Mouse (Mus musculus) heart, adult 9 months (tissue): Measurements from ENCODE around the gene H2-Q2.
"Not testable (repeated sequence)": the region's sequence is repeated elsewhere in the genome, so short reads cannot be mapped to it uniquely, and the experiment has no call there.

Experiments used
- DNase-seq, 2 experiments: peaks; one replicate each; pipeline ENCODE4 v3.0.0; 2022; ENCODE audit warnings: low spot score in 2 of 2

Gene H2-Q2

GRCm38 (mm10) chr17:35342071-35342671, at the start of gene H2-Q2:
Gene H2-Q2, plus strand, starts transcription at chr17:35342242.
- DNase-seq: no peak

- DNase-seq: peak in 1 of 2 experiments; percentile 32
These were observed 46.2 kb upstream of the H2-Q2 start for GRCm38 (mm10) chr17:35295796-35296195.

GRCm38 (mm10) chr17:35300261-35300945, 41.6 kb upstream of the H2-Q2 start:
- not testable (repeated sequence) for DNase-seq

- peak; percentile 84 to 89 for DNase-seq
These were observed 40.3 kb upstream of the H2-Q2 start for GRCm38 (mm10) chr17:35301645-35302258.

GRCm38 (mm10) chr17:35303271-35303670, 38.8 kb upstream of the H2-Q2 start:
- no peak for DNase-seq

- no peak for DNase-seq
These were observed 38.2 kb upstream of the H2-Q2 start for GRCm38 (mm10) chr17:35303756-35304350.

GRCm38 (mm10) chr17:35304478-35304877, 37.6 kb upstream of the H2-Q2 start:
- DNase-seq: no peak

- not testable (repeated sequence) for DNase-seq
These were observed 37.1 kb upstream of the H2-Q2 start for GRCm38 (mm10) chr17:35304921-35305320.

GRCm38 (mm10) chr17:35318671-35319070, 23.4 kb upstream of the H2-Q2 start:
- DNase-seq: no peak

- DNase-seq: no peak
These were observed 21.5 kb upstream of the H2-Q2 start, which contains the start of gene H2-Q1 for GRCm38 (mm10) chr17:35320327-35321081. Gene H2-Q1, plus strand, starts transcription at chr17:35320405.

- not testable (repeated sequence) for DNase-seq
These were observed 16.9 kb upstream of the H2-Q2 start for GRCm38 (mm10) chr17:35325124-35325523.

- not testable (repeated sequence) for DNase-seq
These were observed 16.0 kb upstream of the H2-Q2 start for GRCm38 (mm10) chr17:35326000-35326399.

GRCm38 (mm10) chr17:35329714-35330113, 12.3 kb upstream of the H2-Q2 start:
- not testable (repeated sequence) for DNase-seq

GRCm38 (mm10) chr17:35331546-35331945, 10.5 kb upstream of the H2-Q2 start:
- peak in 1 of 2 experiments; percentile 23 for DNase-seq

- DNase-seq: no peak
These were observed 852 bp downstream of the H2-Q2 start for GRCm38 (mm10) chr17:35342711-35343476.

- DNase-seq: not testable (repeated sequence)
These were observed 5.6 kb downstream of the H2-Q2 start for GRCm38 (mm10) chr17:35347659-35348058.

GRCm38 (mm10) chr17:35353275-35353674, 11.2 kb downstream of the H2-Q2 start:
- DNase-seq: not testable (repeated sequence)

GRCm38 (mm10) chr17:35354071-35354470, 12.0 kb downstream of the H2-Q2 start:
- no peak for DNase-seq

GRCm38 (mm10) chr17:35357086-35357485, 15.0 kb downstream of the H2-Q2 start:
- no peak for DNase-seq

GRCm38 (mm10) chr17:35358763-35359469, 16.9 kb downstream of the H2-Q2 start:
- no peak for DNase-seq
